Mouse (Mus musculus) gastrocnemius, postnatal 10 days (tissue): ENCODE measurements around the gene Isl2. TPM values are rescaled to one million over a fixed set of nuclear protein-coding genes. Genes with fewer than 3 reads are reported as not detected.

Experiments
- DNase-seq: peaks from one replicate; pipeline ENCODE4 v3.0.0; 2021; ENCODE audit warnings: mixed read lengths
- long read RNA-seq, 2 experiments: library from polyadenylated mRNA; stranded (forward); transcript quantifications; one replicate each; pipeline ENCODE4 v2.0.0; 2021
- total RNA-seq, 2 experiments: library from RNA; stranded (reverse); gene quantifications; 2 replicates each; pipeline ENCODE4 v1.2.3; 2021

Isl2 gene
- not detected for total RNA-seq
- long read RNA-seq, experiment 1, result 0 reads
- long read RNA-seq, experiment 2, result 0 reads

DNA sequence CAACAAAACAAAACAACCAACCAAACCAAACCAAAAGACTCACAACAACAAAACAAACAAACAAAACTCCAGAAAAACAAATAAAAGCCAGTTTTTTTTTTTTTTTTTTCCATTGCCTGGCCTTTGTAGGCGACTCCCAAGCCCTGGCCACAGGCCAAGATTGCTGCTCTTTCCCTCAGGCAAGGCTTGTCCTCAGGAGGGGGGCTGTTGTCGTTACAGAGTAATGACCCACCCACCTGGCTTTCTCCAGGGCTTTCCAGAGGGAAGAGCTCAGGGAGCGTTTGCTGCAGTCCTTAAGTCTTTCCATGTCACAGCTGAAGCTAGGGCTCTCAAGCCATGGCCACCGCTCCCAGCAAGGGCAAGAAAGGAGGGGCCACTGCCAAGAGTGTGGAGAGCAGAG, at the start of gene Isl2:
Gene Isl2, plus strand, starts transcription at position 296 of the 400 bp plus-strand sequence.
- DNase-seq, result peak; percentile 43

DNA sequence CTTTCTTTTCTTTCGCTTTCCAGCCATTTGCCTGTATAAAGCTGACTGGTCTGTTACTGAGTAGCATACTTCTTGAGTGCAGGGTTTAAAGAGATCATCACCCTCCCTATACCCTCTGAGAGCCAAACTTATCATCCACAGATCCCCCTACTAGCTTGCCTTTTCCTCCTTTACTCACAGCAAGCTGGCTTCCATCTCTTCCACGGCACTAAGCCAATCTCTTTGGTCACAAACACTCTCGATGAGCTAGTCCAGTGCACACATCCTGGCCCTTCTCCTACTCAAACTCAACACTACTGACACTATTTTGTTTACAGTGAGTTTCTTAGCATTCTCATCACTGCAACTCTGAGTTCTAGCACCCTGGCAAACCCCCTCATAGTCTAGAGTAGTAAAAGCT, 30.6 kb upstream of the Isl2 start:
- no peak for DNase-seq

DNA sequence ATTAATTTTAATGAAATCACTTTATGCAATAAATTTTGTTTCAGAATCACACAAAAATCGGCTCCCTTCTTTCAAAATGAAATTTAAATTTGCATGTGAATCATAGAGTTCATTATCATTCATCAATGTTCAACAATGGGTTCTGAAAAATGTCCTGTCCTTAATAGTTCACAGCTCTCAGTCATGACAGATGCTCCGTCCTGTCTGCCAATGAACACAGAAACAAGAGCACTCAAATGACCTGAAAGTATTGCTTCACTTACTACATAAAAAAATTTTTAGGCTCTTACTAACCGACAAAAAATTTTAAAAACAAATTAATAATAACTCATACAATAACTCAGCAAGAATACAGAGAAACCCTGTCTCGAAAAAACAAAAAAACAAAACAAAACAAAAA, 29.8 kb upstream of the Isl2 start:
- no peak for DNase-seq

DNA sequence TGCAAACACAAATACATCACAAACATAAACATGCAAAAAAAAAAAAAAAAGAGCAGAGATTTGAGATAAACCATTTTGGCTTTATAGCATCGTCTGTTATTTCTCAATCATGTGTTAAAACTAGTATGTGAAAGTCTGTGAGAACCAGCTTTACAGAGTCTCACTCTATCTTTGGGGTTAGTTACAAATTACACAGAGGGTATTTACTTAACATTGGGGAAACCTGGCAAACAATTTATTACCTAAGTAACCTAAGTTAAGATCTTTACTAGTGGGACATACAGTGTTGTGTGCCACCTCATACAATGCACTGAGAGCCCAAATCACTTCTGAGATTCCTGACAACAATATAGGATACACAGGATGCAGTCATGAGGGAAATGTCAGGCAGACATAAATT, 28.7 kb upstream of the Isl2 start:
- DNase-seq, result no peak

DNA sequence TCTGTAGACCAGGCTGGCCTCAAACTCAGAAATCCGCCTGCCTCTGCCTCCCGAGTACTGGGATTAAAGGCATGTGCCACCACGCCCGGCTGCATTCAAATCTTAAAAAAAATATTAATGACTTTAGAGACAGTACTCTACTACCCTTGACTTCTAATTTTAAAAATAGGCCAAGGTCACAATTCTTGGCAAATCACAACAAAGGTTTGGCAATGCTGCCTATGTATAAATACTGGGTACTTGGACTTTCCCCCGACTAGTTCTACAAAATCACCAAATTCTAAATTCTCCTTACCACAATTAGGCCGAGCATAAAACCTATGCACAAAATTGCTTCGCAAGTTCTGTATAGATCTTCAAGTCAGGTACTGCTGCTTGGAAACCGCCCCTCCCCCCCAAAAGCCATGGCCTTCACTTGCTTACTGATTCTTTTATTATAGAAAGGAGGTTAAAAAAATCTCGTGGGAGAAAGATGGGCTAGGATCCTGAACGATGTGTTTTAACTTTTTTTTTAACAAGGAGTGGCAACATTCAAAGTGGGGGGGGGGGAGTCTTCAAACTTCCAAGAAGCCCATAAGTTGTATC, 27.7 kb upstream of the Isl2 start:
- no peak for DNase-seq

DNA sequence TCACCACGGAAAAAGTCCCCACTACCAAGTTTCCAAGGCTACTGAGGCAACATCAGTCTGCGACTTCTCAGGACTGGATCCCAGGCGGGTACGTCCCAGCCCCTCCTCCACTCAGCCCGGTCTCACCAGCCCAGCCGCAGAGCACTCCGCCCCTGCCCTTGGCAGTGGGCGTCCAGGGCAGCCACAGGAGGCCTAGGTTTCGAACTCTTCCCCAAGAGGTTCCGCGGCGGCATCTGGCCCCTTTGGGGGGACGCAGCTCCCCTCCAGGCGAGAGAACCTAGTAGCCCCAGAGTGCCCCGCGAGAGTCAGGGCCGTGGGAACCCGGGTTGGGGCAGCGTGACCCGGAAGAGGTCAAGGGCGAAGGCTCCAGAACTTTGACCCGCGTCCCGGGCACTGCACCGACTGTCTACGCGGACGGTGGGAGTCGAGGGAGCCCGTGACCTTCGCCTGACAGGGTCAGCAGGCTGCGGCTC, 26.9 kb upstream of the Isl2 start:
- peak; percentile 69 for DNase-seq

DNA sequence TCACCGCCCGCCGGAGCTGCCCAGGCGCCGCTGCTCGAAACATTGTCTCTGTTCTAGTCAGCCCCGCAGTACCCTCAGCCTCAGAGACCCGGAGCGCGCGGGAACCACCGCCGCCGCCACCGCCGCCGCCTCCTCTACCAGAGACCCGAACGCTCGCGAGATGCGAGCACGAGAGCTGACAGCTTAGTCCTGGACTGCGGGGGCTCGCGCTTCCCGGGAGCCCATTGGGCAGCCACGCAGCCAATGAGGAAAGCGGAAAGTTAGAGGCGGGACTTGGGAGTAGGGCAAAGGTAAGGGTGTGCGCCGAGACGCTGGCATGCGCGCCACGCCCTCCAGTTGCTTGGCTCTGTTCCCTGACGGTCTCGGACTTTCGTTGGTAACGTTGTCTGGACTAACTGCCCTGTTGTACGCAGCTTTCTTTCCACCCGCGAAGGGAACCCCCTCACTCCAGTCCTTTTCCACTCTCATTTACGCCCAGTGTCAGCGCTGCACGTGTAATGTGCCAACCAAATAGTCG, 26.4 kb upstream of the Isl2 start, which contains the start of gene Etfa:
Gene Etfa, minus strand, starts transcription at position 217 of the 517 bp plus-strand sequence.
- peak; percentile 89 for DNase-seq

DNA sequence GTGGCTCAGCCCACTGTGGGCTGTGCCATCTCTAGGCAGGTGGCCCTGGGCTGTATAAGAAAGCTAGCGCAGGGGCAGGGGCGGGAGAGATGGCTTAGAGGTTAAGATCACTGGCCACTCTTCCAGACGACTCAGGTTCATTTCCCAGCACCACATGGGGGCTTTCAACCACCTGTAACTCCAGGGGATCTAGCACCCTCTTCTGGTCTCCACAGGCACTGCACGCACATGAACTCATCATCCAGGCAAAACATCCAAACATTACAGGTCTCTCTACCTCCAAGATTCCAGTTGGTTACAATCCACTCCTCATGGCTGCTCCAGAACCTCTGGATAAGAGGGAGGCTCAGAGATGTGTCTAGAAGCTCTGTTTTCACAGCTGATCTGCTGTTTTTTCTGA, 12.8 kb upstream of the Isl2 start:
- DNase-seq, result no peak

DNA sequence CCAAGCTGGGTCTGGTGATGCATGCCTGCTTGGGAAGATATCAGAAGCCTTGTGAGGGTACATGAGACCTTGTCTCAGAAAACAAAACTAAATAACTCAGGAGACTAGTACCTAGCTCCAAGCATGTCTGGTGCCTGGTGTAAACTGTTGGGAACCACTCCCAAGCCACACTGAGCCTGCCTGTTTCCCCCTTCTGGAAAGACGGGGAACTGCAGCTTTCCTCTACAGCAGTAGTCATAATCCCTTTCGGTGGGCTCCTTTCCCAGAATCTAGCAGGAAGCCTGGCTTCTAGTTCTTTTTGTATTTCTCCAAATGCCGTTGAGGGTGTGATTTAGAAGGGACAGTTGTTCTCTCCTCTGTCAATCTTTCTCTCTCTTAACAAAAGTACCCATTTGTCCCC, 2.6 kb upstream of the Isl2 start:
- DNase-seq, result peak; percentile 77

DNA sequence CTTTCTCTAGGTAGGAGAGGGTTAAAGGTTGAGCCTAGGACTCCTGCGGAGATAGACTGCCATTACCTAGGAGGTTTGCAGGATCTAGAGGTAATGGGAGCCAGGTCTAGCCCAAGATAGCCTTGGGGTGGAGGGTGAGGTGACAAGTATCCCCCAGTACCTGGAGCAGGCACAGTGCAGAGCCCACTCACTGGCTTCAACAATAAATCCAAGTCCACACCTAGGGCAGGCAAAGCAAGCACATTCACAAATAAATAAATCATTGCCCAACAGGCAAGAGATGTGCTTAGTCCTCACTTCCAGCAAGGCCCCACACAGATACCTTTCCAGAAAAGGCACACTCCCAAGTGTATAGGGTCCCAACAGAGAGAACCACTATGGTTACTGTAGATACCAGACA, 534 bp downstream of the Isl2 start:
- no peak for DNase-seq

DNA sequence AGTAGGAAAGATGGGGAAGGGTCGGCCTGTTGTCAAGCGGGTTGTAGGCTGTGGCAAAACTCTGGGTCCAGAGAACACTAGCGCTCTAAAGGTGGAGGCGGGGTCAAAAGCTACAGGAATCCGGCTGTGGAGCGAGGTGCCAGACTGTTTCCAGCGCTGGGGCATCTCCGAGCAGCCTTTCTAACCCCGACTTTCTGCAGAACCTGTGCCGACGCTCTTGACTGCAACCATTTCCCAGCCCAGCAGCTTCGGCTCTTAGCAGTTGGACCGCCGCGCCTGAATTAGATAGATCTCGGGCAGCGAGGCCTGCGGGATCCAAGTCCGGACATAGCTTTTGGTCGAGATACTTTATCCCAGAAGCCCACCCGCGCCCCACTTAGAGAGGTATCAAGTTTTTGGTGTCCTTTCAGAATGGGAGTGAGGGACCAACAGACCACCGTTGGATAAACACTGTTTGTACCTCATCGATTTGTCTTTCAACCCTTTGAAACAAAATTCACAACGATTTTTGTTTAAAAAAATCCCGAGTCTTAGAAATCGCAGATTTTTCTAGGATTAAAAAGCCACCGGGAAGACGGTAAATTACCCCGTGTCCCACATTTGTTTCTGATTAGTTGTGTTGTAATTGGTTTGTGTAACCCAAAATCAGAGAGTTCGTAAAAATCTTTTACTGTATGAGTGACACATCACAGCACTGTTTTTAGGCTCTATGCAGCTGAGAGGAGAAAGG, 1.4 kb downstream of the Isl2 start:
- DNase-seq, result no peak

DNA sequence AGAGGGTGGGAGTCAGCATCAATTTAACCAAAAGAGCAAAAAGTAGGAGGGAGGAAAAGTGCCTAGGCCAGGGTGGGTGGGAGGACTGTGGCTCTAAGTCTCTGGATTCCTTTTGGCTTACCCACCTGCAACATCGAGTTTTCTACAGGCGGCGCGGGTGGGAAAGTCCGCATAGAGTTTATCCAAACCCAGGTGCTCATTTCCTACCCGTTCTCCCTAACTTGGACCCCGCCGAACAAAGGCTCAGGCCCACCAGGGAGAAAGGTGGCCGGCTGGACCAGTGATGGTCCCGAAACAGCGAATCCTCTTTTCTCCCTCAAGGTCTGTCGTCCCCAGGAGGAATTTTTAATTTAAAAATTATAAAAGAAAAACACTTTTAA, 1.9 kb downstream of the Isl2 start:
- no peak for DNase-seq

DNA sequence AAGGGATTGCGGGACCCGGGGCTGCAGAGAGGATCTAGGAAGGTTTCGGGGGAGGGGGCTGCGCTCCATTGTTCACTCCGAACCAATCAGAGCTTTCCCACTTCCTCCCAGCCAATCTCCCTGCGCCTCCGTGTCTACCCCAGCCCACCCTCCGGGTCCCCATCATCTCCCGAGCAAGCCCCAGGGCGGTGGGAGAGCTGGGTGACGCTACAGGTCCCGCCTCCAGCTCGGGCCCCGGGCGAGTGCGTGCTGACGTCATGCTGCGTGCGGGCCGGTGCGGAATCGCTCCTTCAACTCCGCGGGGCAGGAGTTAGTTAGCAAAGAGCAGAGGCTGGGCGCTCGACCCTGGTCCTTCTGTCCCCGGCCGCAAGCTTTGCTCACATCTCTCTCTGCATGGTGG, 2.4 kb downstream of the Isl2 start:
- DNase-seq, result peak; percentile 48

DNA sequence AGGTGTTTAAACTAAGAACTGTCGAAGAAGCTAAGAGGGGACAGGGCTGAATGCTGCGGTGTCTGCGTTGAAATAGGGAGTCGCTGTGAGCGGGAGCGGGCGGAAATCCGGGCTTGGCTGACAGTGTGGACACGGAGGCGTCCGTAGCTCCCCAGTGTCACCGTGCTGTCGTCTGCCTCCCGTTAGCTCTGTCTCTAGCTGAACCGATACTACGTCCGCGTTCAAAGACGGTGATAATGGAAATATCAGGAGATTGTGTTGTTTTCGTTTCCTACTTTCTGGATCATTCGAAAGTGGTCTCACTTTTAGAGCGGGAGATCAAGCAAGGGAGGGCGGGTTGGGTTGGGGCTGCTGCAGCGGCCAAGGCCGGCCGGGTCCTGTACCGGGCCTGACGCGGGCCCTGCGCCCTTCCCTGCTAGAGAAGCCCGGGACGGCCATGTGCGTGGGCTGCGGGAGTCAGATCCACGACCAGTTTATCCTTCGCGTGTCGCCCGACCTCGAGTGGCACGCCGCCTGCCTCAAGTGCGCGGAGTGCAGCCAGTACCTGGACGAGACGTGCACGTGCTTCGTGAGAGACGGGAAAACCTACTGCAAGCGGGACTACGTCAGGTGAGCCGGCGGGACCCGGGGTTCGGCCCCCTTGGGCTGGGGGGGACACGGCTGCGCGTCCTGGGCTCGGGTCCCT, 3.4 kb downstream of the Isl2 start:
- DNase-seq, result peak; percentile 32

DNA sequence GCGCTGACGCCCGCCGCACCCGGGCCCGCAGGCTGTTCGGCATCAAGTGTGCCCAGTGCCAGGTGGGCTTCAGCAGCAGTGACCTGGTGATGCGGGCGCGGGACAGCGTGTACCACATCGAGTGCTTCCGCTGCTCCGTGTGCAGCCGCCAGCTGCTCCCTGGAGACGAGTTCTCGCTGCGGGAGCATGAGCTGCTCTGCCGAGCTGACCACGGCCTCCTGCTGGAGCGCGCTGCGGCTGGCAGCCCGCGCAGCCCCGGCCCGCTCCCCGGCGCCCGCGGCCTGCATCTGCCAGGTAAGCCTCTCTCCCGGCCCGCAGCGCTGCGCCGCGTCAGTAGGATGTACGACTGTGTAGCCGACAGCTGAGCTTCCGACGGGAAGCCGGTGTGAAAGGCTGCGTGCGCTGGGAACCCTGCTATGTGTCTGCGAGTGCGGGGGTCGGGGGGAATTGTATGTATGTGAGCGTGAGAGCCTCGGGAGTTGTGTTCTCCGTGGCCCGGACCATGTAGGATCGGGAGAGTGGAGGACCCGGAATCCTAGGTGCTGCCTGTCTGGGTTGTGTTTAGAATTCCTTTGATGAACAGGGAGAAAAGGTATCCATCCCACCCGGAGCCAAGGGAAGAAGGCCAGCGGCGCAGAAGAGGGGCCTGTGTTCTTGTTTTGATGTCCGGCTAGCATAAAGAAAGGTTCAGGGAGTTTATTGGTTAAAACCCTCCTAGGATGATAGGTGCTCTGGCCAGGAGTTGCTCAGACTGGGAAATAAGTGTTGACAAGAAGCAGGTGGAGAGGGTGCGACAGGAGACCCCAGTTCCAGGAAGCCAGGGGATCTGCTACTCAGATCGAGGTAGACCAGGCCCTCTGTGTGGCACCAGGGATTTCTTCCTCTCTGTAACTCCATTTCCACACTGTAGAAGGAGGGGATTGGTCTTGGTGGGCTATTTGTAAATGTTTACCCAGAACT, 4.2 kb downstream of the Isl2 start:
- DNase-seq, result peak; percentile 27

DNA sequence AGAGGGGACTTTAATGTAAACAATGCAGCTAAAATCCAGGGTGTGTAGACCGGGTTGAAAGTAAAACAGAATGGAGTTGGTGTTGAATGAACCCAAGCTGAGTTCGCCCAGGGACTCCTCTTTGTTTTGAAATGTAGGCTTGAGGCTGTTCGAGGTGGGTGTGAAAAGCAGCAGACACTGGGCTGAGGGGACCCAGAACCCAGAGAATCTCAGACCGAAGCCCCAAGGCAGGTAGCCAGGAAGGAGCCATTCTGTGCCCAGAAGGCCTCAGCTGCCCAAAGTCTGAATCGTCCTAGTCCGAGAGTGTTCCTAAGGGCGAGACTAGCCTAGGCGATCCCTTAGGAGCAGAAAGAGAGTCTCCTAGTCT, 4.8 kb downstream of the Isl2 start:
- DNase-seq, result no peak

DNA sequence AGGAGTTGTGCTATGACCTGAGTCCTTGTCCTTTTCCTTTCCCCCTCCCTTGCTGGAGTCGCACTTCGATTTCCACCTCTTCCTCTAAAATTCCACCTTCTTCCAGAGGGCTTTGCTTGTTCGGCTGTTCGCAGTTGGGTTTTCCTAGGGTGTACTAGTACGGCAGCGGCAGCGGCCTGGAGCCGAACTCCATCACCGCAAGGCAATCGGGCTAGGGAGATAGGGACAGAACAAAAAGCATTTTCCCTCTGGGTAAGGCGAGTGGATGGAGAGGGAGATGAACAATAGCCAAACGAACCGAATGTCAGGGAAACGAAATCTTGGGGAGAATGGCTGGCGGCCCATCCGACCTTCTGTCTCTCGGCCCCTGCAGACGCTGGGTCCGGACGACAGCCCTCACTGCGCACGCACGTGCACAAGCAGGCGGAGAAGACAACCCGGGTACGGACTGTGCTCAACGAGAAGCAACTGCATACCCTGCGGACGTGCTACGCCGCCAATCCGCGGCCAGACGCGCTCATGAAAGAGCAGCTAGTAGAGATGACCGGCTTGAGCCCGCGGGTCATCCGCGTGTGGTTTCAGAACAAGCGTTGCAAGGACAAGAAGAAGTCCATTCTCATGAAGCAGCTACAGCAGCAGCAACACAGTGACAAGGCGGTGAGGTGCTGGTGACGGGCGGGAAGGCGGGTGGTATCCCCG, 5.4 kb downstream of the Isl2 start:
- DNase-seq, result peak; percentile 36

DNA sequence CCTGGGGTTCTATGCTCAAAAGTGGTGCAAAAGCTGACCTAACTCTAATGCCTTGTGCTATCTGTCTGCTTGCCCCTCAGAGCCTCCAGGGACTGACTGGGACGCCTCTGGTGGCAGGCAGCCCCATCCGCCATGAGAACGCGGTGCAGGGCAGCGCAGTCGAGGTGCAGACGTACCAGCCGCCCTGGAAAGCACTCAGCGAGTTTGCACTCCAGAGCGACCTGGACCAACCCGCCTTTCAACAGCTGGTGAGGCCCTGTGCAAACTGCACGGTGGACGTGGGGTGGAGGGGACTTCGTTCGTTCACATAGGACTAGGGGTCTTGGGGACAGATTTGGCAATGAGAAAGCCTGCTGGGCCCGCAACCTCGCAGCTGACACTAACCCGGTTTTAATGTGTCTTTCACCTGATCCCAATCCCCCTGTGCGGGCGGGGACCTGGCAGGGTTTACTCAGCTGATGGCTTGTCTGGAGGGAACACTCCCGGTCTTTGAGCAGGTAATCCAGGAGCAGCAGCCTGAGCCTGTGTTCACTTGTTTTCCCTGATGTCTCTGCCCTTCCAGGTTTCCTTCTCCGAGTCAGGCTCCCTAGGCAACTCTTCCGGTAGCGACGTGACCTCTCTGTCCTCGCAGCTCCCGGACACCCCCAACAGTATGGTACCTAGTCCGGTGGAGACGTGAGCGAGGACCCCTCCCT, 6.5 kb downstream of the Isl2 start:
- DNase-seq, result peak; percentile 36

DNA sequence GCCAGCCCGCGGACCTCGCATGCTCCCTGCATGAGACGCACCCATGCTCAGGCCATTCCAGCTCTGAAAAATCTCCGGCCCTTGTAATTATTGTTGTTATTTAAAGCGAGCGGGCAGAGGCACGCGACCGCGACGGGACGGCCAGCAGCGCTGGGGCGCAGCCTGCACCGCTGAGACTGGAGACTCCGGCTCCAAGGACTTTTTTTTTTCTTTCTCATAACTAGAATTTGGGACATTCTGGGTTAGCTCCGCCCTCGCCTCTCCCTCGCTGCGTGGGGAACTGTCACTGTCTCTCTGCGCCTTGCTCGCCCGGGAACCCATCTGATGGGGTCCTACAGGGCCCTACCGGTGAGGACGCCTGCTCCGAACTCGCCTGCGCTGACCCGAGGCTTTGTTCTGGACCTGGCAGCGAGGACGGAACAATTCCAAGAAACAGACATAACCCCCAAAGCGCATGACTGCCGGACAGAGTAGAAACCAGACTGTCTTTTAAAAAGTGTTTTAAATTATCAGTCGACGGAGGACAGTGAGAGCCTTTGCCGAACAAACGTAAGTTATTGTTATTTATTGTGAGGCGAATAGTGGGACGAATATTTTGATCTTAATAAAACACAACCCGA, 7.2 kb downstream of the Isl2 start:
- DNase-seq, result peak; percentile 14
